Mouse (Mus musculus) left cerebral cortex, adult 11 months (tissue): Measurements from ENCODE around the gene Gm39115.
"Not testable (repeated sequence)": the region's sequence is repeated elsewhere in the genome, so short reads cannot be mapped to it uniquely, and the experiment has no call there.

Source experiments
- DNase-seq: peaks from one replicate; pipeline ENCODE4 v3.0.0; 2022; ENCODE audit warnings: low spot score

Gm39115 gene

GRCm38 (mm10) chr7:142135934-142136333 lies at the start of gene Gm39115:
Gene Gm39115, minus strand, starts transcription at chr7:142136034.
- not testable (repeated sequence) for DNase-seq

GRCm38 (mm10) chr7:142181021-142181420 lies 45.2 kb upstream of the Gm39115 start:
- DNase-seq = no peak

- no peak for DNase-seq
Measured at GRCm38 (mm10) chr7:142178685-142179084, 42.9 kb upstream of the Gm39115 start.

GRCm38 (mm10) chr7:142175905-142176304 lies 40.1 kb upstream of the Gm39115 start, which contains the start of gene Krtap5-2:
Gene Krtap5-2, minus strand, starts transcription at chr7:142176005.
- DNase-seq = not testable (repeated sequence)

- DNase-seq = no peak
Measured at GRCm38 (mm10) chr7:142169836-142170235, 34.0 kb upstream of the Gm39115 start.

- DNase-seq = not testable (repeated sequence)
Measured at GRCm38 (mm10) chr7:142165639-142166038, 29.8 kb upstream of the Gm39115 start, which contains the start of gene Gm4553. Gene Gm4553, minus strand, starts transcription at chr7:142165739.

- DNase-seq = no peak
Measured at GRCm38 (mm10) chr7:142159366-142159765, 23.5 kb upstream of the Gm39115 start.

GRCm38 (mm10) chr7:142157013-142157412 lies 21.2 kb upstream of the Gm39115 start, which contains the start of gene Gm29735:
Gene Gm29735, minus strand, starts transcription at chr7:142157113.
- DNase-seq = not testable (repeated sequence)

GRCm38 (mm10) chr7:142155308-142155707 lies 19.5 kb upstream of the Gm39115 start:
- no peak for DNase-seq

- no peak for DNase-seq
Measured at GRCm38 (mm10) chr7:142152191-142152590, 16.4 kb upstream of the Gm39115 start.

GRCm38 (mm10) chr7:142148633-142149032 lies 12.8 kb upstream of the Gm39115 start:
- no peak for DNase-seq

GRCm38 (mm10) chr7:142146033-142146432 lies 10.2 kb upstream of the Gm39115 start:
- peak; percentile 14 for DNase-seq

GRCm38 (mm10) chr7:142145413-142145940 lies 9.6 kb upstream of the Gm39115 start:
- DNase-seq = no peak

- DNase-seq = no peak
Measured at GRCm38 (mm10) chr7:142144507-142144906, 8.7 kb upstream of the Gm39115 start, which contains the start of gene Gm45337. Gene Gm45337, minus strand, starts transcription at chr7:142144607.

GRCm38 (mm10) chr7:142143506-142144010 lies 7.7 kb upstream of the Gm39115 start:
- not testable (repeated sequence) for DNase-seq

- DNase-seq = no peak
Measured at GRCm38 (mm10) chr7:142140696-142141095, 4.9 kb upstream of the Gm39115 start.

- DNase-seq = no peak
Measured at GRCm38 (mm10) chr7:142134206-142134995, 1.4 kb downstream of the Gm39115 start.

GRCm38 (mm10) chr7:142128843-142129242 lies 7.0 kb downstream of the Gm39115 start:
- no peak for DNase-seq

GRCm38 (mm10) chr7:142120629-142121028 lies 15.2 kb downstream of the Gm39115 start, which contains the start of gene Gm45618:
Gene Gm45618, minus strand, starts transcription at chr7:142120729.
- DNase-seq = not testable (repeated sequence)

- no peak for DNase-seq
Measured at GRCm38 (mm10) chr7:142119632-142120031, 16.2 kb downstream of the Gm39115 start.

GRCm38 (mm10) chr7:142104747-142105146 lies 31.1 kb downstream of the Gm39115 start:
- no peak for DNase-seq

GRCm38 (mm10) chr7:142097776-142098175 lies 38.1 kb downstream of the Gm39115 start:
- peak; percentile 75 for DNase-seq

- no peak for DNase-seq
Measured at GRCm38 (mm10) chr7:142096701-142097100, 39.1 kb downstream of the Gm39115 start.
